Mouse (Mus musculus) embryonic fibroblast, embryonic 13.5 days (primary cell): ENCODE results near the gene Heatr5a.

ENCODE experiments used
- CTCF ChIP-seq: IDR thresholded peaks from 2 replicates; pipeline ENCODE4 v1.5.1; 2011; ENCODE audit warnings: mild to moderate bottlenecking, control low read depth, low read length, moderate library complexity, borderline replicate concordance; ENCODE audit not compliant: insufficient read depth
- POLR2A ChIP-seq: IDR thresholded peaks from 2 replicates; pipeline ENCODE4 v1.6.1; 2011; ENCODE audit warnings: low read depth, mild to moderate bottlenecking, control low read depth, low read length, moderate library complexity

- TF ChIP-seq CTCF (no peak), POLR2A (no peak)
Observed at GRCm38 (mm10) chr12:51884801-51885200, 86.3 kb downstream of the Heatr5a start.
